Mouse (Mus musculus) midbrain, embryonic 10.5 days (tissue): ENCODE data around the gene Uqcc2. TPM values are rescaled to one million over a fixed set of nuclear protein-coding genes. Genes with fewer than 3 reads are reported as not detected.
A peak's percentile ranks its signal among the peaks of the same experiment; 100 is the strongest.

Experiments used
- DNase-seq: peaks from one replicate; pipeline ENCODE4 v3.0.0-alpha.2; 2017; ENCODE audit warnings: low spot score
- H3K27ac ChIP-seq: fragments of 300-500 bp; sonication (generic); replicated peaks from 2 replicates; pipeline ENCODE4 v1.5.1; 2016; ENCODE audit warnings: mild to moderate bottlenecking
- H3K27me3 ChIP-seq: fragments of 300-500 bp; sonication (generic); 2 replicates; pipeline ENCODE4 v1.6.1; 2016; ENCODE audit warnings: low read depth, mild to moderate bottlenecking; ENCODE audit not compliant: poor library complexity, severe bottlenecking
- H3K36me3 ChIP-seq: fragments of 300-500 bp; sonication (generic); 2 replicates; pipeline ENCODE4 v1.6.1; 2016; ENCODE audit warnings: mild to moderate bottlenecking, moderate library complexity
- H3K4me1 ChIP-seq: fragments of 300-500 bp; sonication (generic); 2 replicates; pipeline ENCODE4 v1.6.1; 2016
- H3K4me3 ChIP-seq: fragments of 300-500 bp; sonication (generic); 2 replicates; pipeline ENCODE4 v1.5.1; 2016; ENCODE audit warnings: mild to moderate bottlenecking, moderate library complexity
- H3K9me3 ChIP-seq: fragments of 300-500 bp; sonication (generic); replicated peaks from 2 replicates; pipeline ENCODE4 v1.6.1; 2016; ENCODE audit warnings: mild to moderate bottlenecking
- WGBS: fragments of 180-500 bp; shearing (Covaris S2); methylation state at CpG from one replicate; pipeline ENCODE4 v1.1.7; 2016; 5-methylcytosine and 5-hydroxymethylcytosine counted together
- polyA plus RNA-seq: library from polyadenylated mRNA; unstranded; fragments of >200 nt; fragmentation: Nextera tagmentation; extraction: Ambion mirVana; gene quantifications from 2 replicates; pipeline ENCODE4 v1.2.1, GENCODE M21; 2016

Gene Uqcc2
- polyA plus RNA-seq, 1 experiment from 2014 or later: 411 TPM

GRCm38 (mm10) chr17:27119954-27120353 is 13.8 kb downstream of the Uqcc2 start:
- Histone ChIP-seq H3K36me3 (peaks cover 40% of the 10 kb centered on the region), H3K4me3 (no peak overlapping the region), H3K27me3 (peaks cover 19% of the 10 kb centered on the region), H3K27ac (0 out of 2 replicates have a peak overlapping the region, but pooled peaks have one; percentile 49), H3K9me3 (peaks cover 13% of the 10 kb centered on the region), H3K4me1 (peaks cover 38% of the 10 kb centered on the region)
- 65% methylated on average over 8 of the region's 8 CpGs for WGBS
- DNase-seq: no peak

- WGBS: 66% methylated on average over 4 of the region's 4 CpGs
- peaks cover 38% of the 10 kb centered on the region for H3K4me1 ChIP-seq
- H3K27me3 ChIP-seq: peaks cover 19% of the 10 kb centered on the region
Measured at GRCm38 (mm10) chr17:27119540-27119895, 14.2 kb downstream of the Uqcc2 start.

GRCm38 (mm10) chr17:27118676-27119539 is 14.8 kb downstream of the Uqcc2 start:
- DNase-seq: no peak
- WGBS: 85% methylated on average over 25 of the region's 25 CpGs
- H3K9me3 ChIP-seq: peaks cover 13% of the 10 kb centered on the region
- H3K27me3 ChIP-seq: peaks cover 19% of the 10 kb centered on the region
- peaks cover 29% of the 10 kb centered on the region for H3K36me3 ChIP-seq
- no peak overlapping the region for H3K27ac ChIP-seq
- H3K4me1 ChIP-seq: peaks cover 36% of the 10 kb centered on the region
- no peak overlapping the region for H3K4me3 ChIP-seq

More at GRCm38 (mm10) chr17:27119540-27119895, 14.2 kb downstream of the Uqcc2 start:
- Histone ChIP-seq H3K27ac (no peak overlapping the region), H3K36me3 (peaks cover 35% of the 10 kb centered on the region), H3K9me3 (peaks cover 13% of the 10 kb centered on the region), H3K4me3 (no peak overlapping the region)
- no peak for DNase-seq

- H3K4me3 ChIP-seq: no peak overlapping the region
- DNase-seq: no peak
- whole genome bisulfite sequencing: 94% methylated on average over 7 of the region's 7 CpGs
- no peaks in the 10 kb centered on the region for H3K27me3 ChIP-seq
- H3K9me3 ChIP-seq: no peaks in the 10 kb centered on the region
- H3K27ac ChIP-seq: no peak overlapping the region
- H3K4me1 ChIP-seq: peaks cover 8% of the 10 kb centered on the region
- H3K36me3 ChIP-seq: no peaks in the 10 kb centered on the region
Measured at GRCm38 (mm10) chr17:27110072-27110471, 23.6 kb downstream of the Uqcc2 start.

- no peak for DNase-seq
- H3K27ac ChIP-seq: no peak overlapping the region
- WGBS: 86% methylated on average over 6 of the region's 6 CpGs
- H3K4me1 ChIP-seq: peaks cover 27% of the 10 kb centered on the region
- H3K9me3 ChIP-seq: no peaks in the 10 kb centered on the region
- H3K27me3 ChIP-seq: no peaks in the 10 kb centered on the region
- H3K36me3 ChIP-seq: no peaks in the 10 kb centered on the region
- H3K4me3 ChIP-seq: no peak overlapping the region
Measured at GRCm38 (mm10) chr17:27107936-27108335, 25.8 kb downstream of the Uqcc2 start.

- Histone ChIP-seq H3K4me1 (peaks cover 29% of the 10 kb centered on the region), H3K4me3 (no peak overlapping the region), H3K27me3 (no peaks in the 10 kb centered on the region), H3K27ac (no peak overlapping the region), H3K36me3 (no peaks in the 10 kb centered on the region), H3K9me3 (no peaks in the 10 kb centered on the region)
- no peak for DNase-seq
- WGBS: 87% methylated on average over 9 of the region's 9 CpGs
Measured at GRCm38 (mm10) chr17:27106745-27107144, 27.0 kb downstream of the Uqcc2 start.

- no peaks in the 10 kb centered on the region for H3K27me3 ChIP-seq
- no peak overlapping the region for H3K4me3 ChIP-seq
- no peak for DNase-seq
- 0 out of 2 replicates have a peak overlapping the region, but pooled peaks have one; percentile 6 for H3K27ac ChIP-seq
- peaks cover 33% of the 10 kb centered on the region for H3K4me1 ChIP-seq
- no peaks in the 10 kb centered on the region for H3K36me3 ChIP-seq
- 78% methylated on average over 17 of the region's 18 CpGs for WGBS
- no peaks in the 10 kb centered on the region for H3K9me3 ChIP-seq
Measured at GRCm38 (mm10) chr17:27105698-27106470, 27.8 kb downstream of the Uqcc2 start.

GRCm38 (mm10) chr17:27101675-27102074 is 32.0 kb downstream of the Uqcc2 start:
- H3K27me3 ChIP-seq: no peaks in the 10 kb centered on the region
- no peak overlapping the region for H3K4me3 ChIP-seq
- H3K27ac ChIP-seq: peak overlapping the region; percentile 28; the same call in 1 of the 2 replicates
- H3K9me3 ChIP-seq: no peaks in the 10 kb centered on the region
- no peak for DNase-seq
- peaks cover 43% of the 10 kb centered on the region for H3K4me1 ChIP-seq
- WGBS: 83% methylated on average over 5 of the region's 5 CpGs
- no peaks in the 10 kb centered on the region for H3K36me3 ChIP-seq

GRCm38 (mm10) chr17:27095690-27096089 is 38.0 kb downstream of the Uqcc2 start:
- Histone ChIP-seq H3K4me1 (peaks cover 28% of the 10 kb centered on the region), H3K36me3 (no peaks in the 10 kb centered on the region), H3K4me3 (no peak overlapping the region), H3K9me3 (no peaks in the 10 kb centered on the region), H3K27me3 (no peaks in the 10 kb centered on the region), H3K27ac (no peak overlapping the region)
- 47% methylated on average over 13 of the region's 13 CpGs for WGBS
- peak; percentile 41 for DNase-seq

GRCm38 (mm10) chr17:27090068-27090467 is 43.6 kb downstream of the Uqcc2 start:
- no peak overlapping the region for H3K4me3 ChIP-seq
- peaks cover 18% of the 10 kb centered on the region for H3K4me1 ChIP-seq
- no peak for DNase-seq
- no peak overlapping the region for H3K27ac ChIP-seq
- WGBS: 85% methylated on average over 9 of the region's 9 CpGs
- H3K9me3 ChIP-seq: no peaks in the 10 kb centered on the region
- H3K36me3 ChIP-seq: no peaks in the 10 kb centered on the region
- H3K27me3 ChIP-seq: no peaks in the 10 kb centered on the region

GRCm38 (mm10) chr17:27087426-27087825 is 46.3 kb downstream of the Uqcc2 start:
- peak; percentile 52 for DNase-seq
- 32% methylated on average over 12 of the region's 12 CpGs for WGBS
- Histone ChIP-seq H3K27me3 (no peaks in the 10 kb centered on the region), H3K36me3 (no peaks in the 10 kb centered on the region), H3K9me3 (no peaks in the 10 kb centered on the region), H3K4me3 (no peak overlapping the region), H3K4me1 (peaks cover 12% of the 10 kb centered on the region), H3K27ac (peak overlapping the region; percentile 71)

GRCm38 (mm10) chr17:27085676-27086075 is 48.0 kb downstream of the Uqcc2 start:
- DNase-seq: peak; percentile 57
- no peaks in the 10 kb centered on the region for H3K27me3 ChIP-seq
- no peak overlapping the region for H3K27ac ChIP-seq
- no peak overlapping the region for H3K4me3 ChIP-seq
- WGBS: 73% methylated on average over 2 of the region's 2 CpGs
- no peaks in the 10 kb centered on the region for H3K9me3 ChIP-seq
- peaks cover 19% of the 10 kb centered on the region for H3K4me1 ChIP-seq
- H3K36me3 ChIP-seq: no peaks in the 10 kb centered on the region

- H3K27me3 ChIP-seq: no peaks in the 10 kb centered on the region
- 0 out of 2 replicates have a peak overlapping the region, but pooled peaks have one; percentile 25 for H3K27ac ChIP-seq
- no peak overlapping the region for H3K4me3 ChIP-seq
- no peaks in the 10 kb centered on the region for H3K9me3 ChIP-seq
- 91% methylated on average over 9 of the region's 9 CpGs for WGBS
- DNase-seq: no peak
- no peaks in the 10 kb centered on the region for H3K36me3 ChIP-seq
- peaks cover 19% of the 10 kb centered on the region for H3K4me1 ChIP-seq
Measured at GRCm38 (mm10) chr17:27083601-27084000, 50.1 kb downstream of the Uqcc2 start.
